Mouse (Mus musculus): ENCODE data around the gene Serpina16. TPM values are rescaled to one million over a fixed set of nuclear protein-coding genes. Genes with fewer than 3 reads are reported as not detected.

The Serpina16 gene
- not detected for total RNA-seq (2023)

GRCm38 (mm10) chr12:103676039-103676438 lies at the start of gene Serpina16:
Gene Serpina16, minus strand, starts transcription at chr12:103676139.

GRCm38 (mm10) chr12:103695429-103695828 lies 19.5 kb upstream of the Serpina16 start, which contains the start of gene Serpina1f:
Gene Serpina1f, minus strand, starts transcription at chr12:103695529.

GRCm38 (mm10) chr12:103656848-103657626 lies 18.9 kb downstream of the Serpina16 start, which contains the start of gene Serpina6:
Gene Serpina6, minus strand, starts transcription at chr12:103657212.

GRCm38 (mm10) chr12:103631203-103631612 lies 44.7 kb downstream of the Serpina16 start, which contains the start of gene Serpina10:
Gene Serpina10, minus strand, starts transcription at chr12:103631444.

Other genes starting within 250 kb of the Serpina16 start
- 10 to 100 TPM; 51.8 to 56.8 TPM for gene Ifi27, start 241.9 kb downstream of the Serpina16 start, total RNA-seq (2023)
- 100 to 1,000 TPM; 322 to 427 TPM for gene Ifi27l2a, start 232.5 kb downstream of the Serpina16 start, total RNA-seq (2023)
- not detected for gene Ifi27l2b, start 218.9 kb downstream of the Serpina16 start, total RNA-seq (2023)
- not detected for gene Ppp4r4, start 143.9 kb downstream of the Serpina16 start, total RNA-seq (2023)
- not detected for gene Serpina10, start 44.7 kb downstream of the Serpina16 start, total RNA-seq (2023)
- gene Serpina6, start 18.9 kb downstream of the Serpina16 start, total RNA-seq (2023), result not detected
- gene Serpina1f, start 19.4 kb upstream of the Serpina16 start, total RNA-seq (2023), result not detected
- gene Serpina1d, start 97.5 kb upstream of the Serpina16 start, total RNA-seq (2023), result under 1 TPM; 0.52 to 0.64 TPM
- gene Serpina1b, start 154.2 kb upstream of the Serpina16 start, total RNA-seq (2023), result under 1 TPM in 1 of 2 experiments, not detected in 1; 0.71 TPM
- not detected for gene Serpina1a, start 187.4 kb upstream of the Serpina16 start, total RNA-seq (2023)
- under 1 TPM in 1 of 2 experiments, not detected in 1; 0.70 TPM for gene Serpina1c, start 228.7 kb upstream of the Serpina16 start, total RNA-seq (2023)

Measured in monocyte, adult 59 days (primary cell).